Comparison of ENCODE assay signal across 31 mouse cellular contexts in genomic region chr15:60875721-60876120, GRCm38 (mm10). TPM values are rescaled to one million over a fixed set of nuclear protein-coding genes. Genes with fewer than 3 reads are reported as not detected.
"Had no signal": no experiment of that assay in that cellular context is flagged by ENCODE, and none has a peak within 500 bp of the region (broad histone marks: within the 10 kb centered on the region; RNA-seq: fewer than 3 reads in every experiment).

No protein-coding gene starts in this region.

- ATAC-seq: hindbrain, embryonic 16.5 days; hindbrain, postnatal 0 days; inflammation-experienced regulatory T-cells, adult 6 months; intestine, embryonic 15.5 days; intestine, embryonic 16.5 days; intestine, postnatal 0 days had no signal

- DNase-seq: heart, postnatal 10 days; heart, postnatal 14 days; heart, postnatal 36 days; heart, postnatal 4 days; kidney, adult 11 months; kidney, adult 18-20 months; kidney, adult 2 months; kidney, adult 8-10 months; kidney, adult 9 months; kidney, postnatal 10 days; kidney, postnatal 14 days; kidney, postnatal 25 days; kidney, postnatal 36 days; kidney, postnatal 4 days; layer of hippocampus, adult 9-11 months; layer of hippocampus, postnatal 36 days had no signal

RNA-seq across cellular contexts. Expression of gene A1bg, which starts 47.1 kb away (rescaled TPM):
- total RNA-seq: heart, adult 8-10 months; heart, postnatal 10 days; heart, postnatal 14 days; heart, postnatal 25 days; heart, postnatal 36 days; heart, postnatal 4 days; hematopoietic stem cell, adult 5-6 weeks; hindbrain, postnatal 0 days; layer of hippocampus, adult 18-20 months; layer of hippocampus, adult 2 months; layer of hippocampus, adult 8-10 months; layer of hippocampus, postnatal 10 days; layer of hippocampus, postnatal 14 days; layer of hippocampus, postnatal 25 days; layer of hippocampus, postnatal 36 days had no signal
